In the genomic region with DNA sequence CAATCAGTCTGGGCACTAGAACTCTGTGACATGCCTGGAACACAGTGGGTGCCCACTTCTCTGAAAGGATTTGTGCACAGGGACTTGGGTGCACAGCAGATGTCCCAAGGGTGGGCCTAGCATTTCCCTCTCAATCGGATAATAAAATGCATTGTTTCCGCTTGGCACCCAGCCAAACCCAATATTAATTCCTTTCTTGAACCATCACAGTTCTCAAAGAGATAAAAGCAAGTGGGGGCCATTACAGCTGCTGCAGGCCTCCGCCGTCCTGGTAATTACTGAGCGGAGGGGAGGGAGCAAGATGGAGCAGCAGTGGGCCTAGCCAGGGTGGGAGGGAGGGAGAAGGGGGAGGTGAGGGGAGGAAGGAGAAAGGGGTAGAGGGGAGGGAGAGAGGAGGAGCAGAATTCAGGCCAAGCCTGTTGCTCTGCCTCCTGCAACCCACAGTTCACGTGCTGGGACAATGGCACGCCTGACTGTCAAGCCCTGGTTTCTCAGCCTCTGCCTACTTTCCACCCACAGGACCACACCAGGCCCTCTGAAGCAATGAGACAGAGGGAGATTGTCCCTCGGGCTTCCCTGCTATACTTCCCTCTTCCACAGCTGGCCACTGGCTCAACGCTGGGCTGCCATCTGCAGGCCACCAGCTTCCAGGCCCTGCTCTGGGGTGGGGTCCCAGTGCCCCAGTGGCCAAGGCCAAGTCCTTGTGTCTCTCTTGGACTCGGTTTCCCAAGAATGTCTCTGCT, we compare ENCODE assay signal across 11 mouse cellular contexts. TPM values are rescaled to one million over a fixed set of nuclear protein-coding genes. Genes with fewer than 3 reads are reported as not detected.
DNase-seq lines count a peak whose midpoint lies in the region; ATAC-seq and TF ChIP-seq lines count a peak whose summit lies in the region.
"Had no signal": no experiment of that assay in that cellular context is flagged by ENCODE, and none has a peak within 500 bp of the region (broad histone marks: within the 10 kb centered on the region; RNA-seq: fewer than 3 reads in every experiment).

No protein-coding gene starts in this region.

- peak overlapping the region; percentile 48; the same call in 1 of the 2 replicates for H3K27ac ChIP-seq in left cerebral cortex, adult 2 months
- peak overlapping the region; percentile 96 for H3K27ac ChIP-seq in forebrain, embryonic 12.5 days
- H3K27ac ChIP-seq in intestine, embryonic 16.5 days (ENCODE audit: low read length) = no peak overlapping the region
- H3K27ac ChIP-seq: liver, embryonic 14.5 days; stomach, embryonic 15.5 days had no signal

- peak; percentile 82 for ATAC-seq in forebrain, embryonic 12.5 days (ENCODE audit: low FRiP score)
- ATAC-seq in intestine, embryonic 16.5 days = peak; percentile 78

- peaks cover 15% of the 10 kb centered on the region; the same call in 1 of the 2 replicates for H3K36me3 ChIP-seq in forebrain, embryonic 12.5 days (replicated peaks)
- H3K36me3 ChIP-seq in intestine, embryonic 16.5 days (ENCODE audit: control insufficient read depth, insufficient read depth, low read length) = no peaks in the 10 kb centered on the region
- H3K36me3 ChIP-seq: stomach, embryonic 15.5 days had no signal

- intact Hi-C loops in left cerebral cortex, adult 2 months (cut with DNase I) = no loop called here
- intact Hi-C loops in heart, postnatal 25 days (cut with DNase I) = no loop called here
- intact Hi-C loops in heart, postnatal 10 days (cut with DNase I) = no loop called here

- WGBS in forebrain, embryonic 12.5 days = 28% methylated on average over 10 of the region's 10 CpGs
- 30% methylated on average over 10 of the region's 10 CpGs for WGBS in intestine, embryonic 16.5 days

- no peak overlapping the region for H3K4me3 ChIP-seq in left cerebral cortex, adult 2 months
- H3K4me3 ChIP-seq in forebrain, embryonic 12.5 days (replicated peaks) = no peak overlapping the region
- H3K4me3 ChIP-seq in intestine, embryonic 16.5 days (ENCODE audit: low read length) = no peak overlapping the region
- H3K4me3 ChIP-seq: stomach, embryonic 15.5 days had no signal

- peak overlapping the region; percentile 2; the same call in 1 of the 2 replicates for H3K4me2 ChIP-seq in forebrain, embryonic 12.5 days
- no peak overlapping the region for H3K4me2 ChIP-seq in intestine, embryonic 16.5 days (ENCODE audit: low read depth, low read length)
- H3K4me2 ChIP-seq: stomach, embryonic 15.5 days had no signal

- DNase-seq in left cerebral cortex, adult 2 months (ENCODE audit: extremely low spot score in 1 of 2, low spot score in 2 of 2) = peak in 1 of 2 experiments; percentile 40
- DNase-seq in left cerebral cortex, adult 11 months (ENCODE audit: low spot score) = no peak
- DNase-seq in retina, postnatal 1 day = peak; percentile 97
- DNase-seq in heart, postnatal 25 days (ENCODE audit: low spot score) = no peak
- DNase-seq in urinary bladder, postnatal 25 days (ENCODE audit: low spot score) = no peak
- DNase-seq in heart, postnatal 10 days = no peak
- DNase-seq: kidney, adult 9 months had no signal

- peak overlapping the region; percentile 29; the same call in 1 of the 2 replicates for H3K9ac ChIP-seq in forebrain, embryonic 12.5 days
- no peak overlapping the region for H3K9ac ChIP-seq in intestine, embryonic 16.5 days (ENCODE audit: low read depth, low read length)
- H3K9ac ChIP-seq: liver, embryonic 14.5 days; stomach, embryonic 15.5 days had no signal

- no peaks in the 10 kb centered on the region for H3K9me3 ChIP-seq in forebrain, embryonic 12.5 days
- H3K9me3 ChIP-seq in intestine, embryonic 16.5 days (ENCODE audit: control insufficient read depth, low read length) = no peaks in the 10 kb centered on the region
- H3K9me3 ChIP-seq: stomach, embryonic 15.5 days had no signal

- no peaks in the 10 kb centered on the region for H3K27me3 ChIP-seq in forebrain, embryonic 12.5 days
- H3K27me3 ChIP-seq in intestine, embryonic 16.5 days (replicated peaks; ENCODE audit: control insufficient read depth, insufficient read depth, low read length) = no peaks in the 10 kb centered on the region
- H3K27me3 ChIP-seq: stomach, embryonic 15.5 days had no signal

- peaks cover 60% of the 10 kb centered on the region for H3K4me1 ChIP-seq in forebrain, embryonic 12.5 days
- peaks cover 5% of the 10 kb centered on the region; the same call in 1 of the 2 replicates for H3K4me1 ChIP-seq in intestine, embryonic 16.5 days (ENCODE audit: control insufficient read depth, insufficient read depth, low read length)

- TF ChIP-seq CTCF in left cerebral cortex, adult 2 months (IDR thresholded peaks at IDR 0.05) = peak; percentile 36

RNA-seq across cellular contexts. Expression of gene Slc6a1, which starts 15.0 kb away (rescaled TPM):
- 100 to 1,000 TPM; 292 to 305 TPM for total RNA-seq in left cerebral cortex, adult 2 months (2021)
- polyA plus RNA-seq in forebrain, embryonic 12.5 days (2016; fragmentation: Nextera tagmentation; extraction: Ambion mirVana) = 49.9 and 57.8 TPM in 2 replicates
- polyA plus RNA-seq in intestine, embryonic 16.5 days (2015; fragmentation: Nextera tagmentation; extraction: Ambion mirVana) = not detected in 2 replicates
- total RNA-seq in heart, postnatal 25 days (2021) = under 1 TPM in 1 of 2 experiments, not detected in 1; 0.06 TPM
- total RNA-seq in heart, postnatal 10 days (2021) = under 1 TPM; 0.10 to 0.20 TPM

Comparison
In these comparisons a context has a peak if more than half of its experiments do, and no peak if none do; other contexts are left out.
1. RNA of gene Slc6a1, which starts 15.0 kb away (total RNA-seq): 292 to 305 TPM in left cerebral cortex, adult 2 months; 0.10 to 0.20 TPM in heart, postnatal 10 days and 0.06 TPM in heart, postnatal 25 days; every median in the first group is over 100 times any median in the second.